Mouse (Mus musculus) embryonic facial prominence, embryonic 14.5 days (tissue): ENCODE measurements around the gene Rbms1. TPM values are rescaled to one million over a fixed set of nuclear protein-coding genes. Genes with fewer than 3 reads are reported as not detected.

Experiments used
- ATAC-seq: fragments of 200-750 bp; cut with Nextera tagmentation; 2 replicates; pipeline ENCODE4 v1.8.0; 2017; ENCODE audit warnings: low read depth, moderate number of reproducible peaks, moderate TSS enrichment
- DNase-seq: peaks from one replicate; pipeline ENCODE4 v3.0.0-alpha.2; 2015; ENCODE audit warnings: low spot score
- H3K27ac ChIP-seq: fragments of 300-500 bp; sonication (generic); replicated peaks from 2 replicates; pipeline ENCODE4 v1.5.1; 2014; ENCODE audit warnings: low read depth, mild to moderate bottlenecking, low read length, moderate library complexity
- H3K27me3 ChIP-seq: fragments of 300-500 bp; sonication (generic); replicated peaks from 2 replicates; pipeline ENCODE4 v1.6.1; 2014; ENCODE audit warnings: low read length; ENCODE audit not compliant: control insufficient read depth, insufficient read depth
- H3K36me3 ChIP-seq: fragments of 300-500 bp; sonication (generic); 2 replicates; pipeline ENCODE4 v1.6.1; 2014; ENCODE audit warnings: low read length, mixed read lengths; ENCODE audit not compliant: control insufficient read depth, insufficient read depth
- H3K4me1 ChIP-seq: fragments of 300-500 bp; sonication (generic); 2 replicates; pipeline ENCODE4 v1.6.1; 2014; ENCODE audit warnings: antibody characterized with exemption, low read length; ENCODE audit not compliant: control insufficient read depth, insufficient read depth
- H3K4me2 ChIP-seq: fragments of 300-500 bp; sonication (generic); 2 replicates; pipeline ENCODE4 v1.6.1; 2014; ENCODE audit warnings: low read depth, mild to moderate bottlenecking, low read length, moderate library complexity, mixed read lengths
- H3K4me3 ChIP-seq: fragments of 300-500 bp; sonication (generic); 2 replicates; pipeline ENCODE4 v1.5.1; 2014; ENCODE audit warnings: low read depth, mild to moderate bottlenecking, low read length
- H3K9ac ChIP-seq: fragments of 300-500 bp; sonication (generic); 2 replicates; pipeline ENCODE4 v1.6.1; 2014; ENCODE audit warnings: low read depth, mild to moderate bottlenecking, low read length, moderate library complexity, mixed read lengths
- H3K9me3 ChIP-seq: fragments of 300-500 bp; sonication (generic); 2 replicates; pipeline ENCODE4 v1.6.1; 2016; ENCODE audit warnings: low read length; ENCODE audit not compliant: control insufficient read depth
- WGBS: fragments of 180-500 bp; shearing (Covaris S2); extraction: QIAGEN DNeasy Blood & Tissue Kit; methylation state at CpG from one replicate; pipeline ENCODE4 v1.1.7; 2014; 5-methylcytosine and 5-hydroxymethylcytosine counted together
- polyA plus RNA-seq: library from polyadenylated mRNA; unstranded; fragments of >200 nt; fragmentation: Nextera tagmentation; extraction: Ambion mirVana; gene quantifications from 2 replicates; pipeline ENCODE4 v1.2.1, GENCODE M21; 2014

The Rbms1 gene
- polyA plus RNA-seq, 1 experiment from 2014 or later, result 101 TPM

- Histone ChIP-seq H3K4me1 (peaks cover 13% of the 10 kb centered on the region; the same call in 1 of the 2 replicates), H3K4me3 (peak overlapping the region; percentile 91), H3K36me3 (0 out of 2 replicates have a peak, but pooled peaks cover 5% of the 10 kb centered on the region), H3K9me3 (no peaks in the 10 kb centered on the region), H3K27ac (peak overlapping the region; percentile 96; the same call in 1 of the 2 replicates), H3K27me3 (no peaks in the 10 kb centered on the region), H3K9ac (peak overlapping the region; percentile 92), H3K4me2 (peak overlapping the region; percentile 69)
- DNase-seq (no peak), ATAC-seq (no peak)
- 30% methylated on average over 5 of the region's 5 CpGs for WGBS
Observed at GRCm38 (mm10) chr2:60961281-60961680, 1.7 kb downstream of the Rbms1 start.

- 63% methylated on average over 3 of the region's 3 CpGs for WGBS
- H3K27me3 ChIP-seq, result no peaks in the 10 kb centered on the region
- no peak overlapping the region for H3K9ac ChIP-seq
- DNase-seq (no peak), ATAC-seq (no peak)
- no peak overlapping the region for H3K4me2 ChIP-seq
- H3K4me3 ChIP-seq, result no peak overlapping the region
- no peaks in the 10 kb centered on the region for H3K36me3 ChIP-seq
- H3K4me1 ChIP-seq, result peaks cover 9% of the 10 kb centered on the region; the same call in 1 of the 2 replicates
- H3K27ac ChIP-seq, result no peak overlapping the region
- H3K9me3 ChIP-seq, result no peaks in the 10 kb centered on the region
Observed at GRCm38 (mm10) chr2:60948241-60948640, 14.8 kb downstream of the Rbms1 start.

- WGBS, result 88% methylated on average over 4 of the region's 4 CpGs
- no peak for ATAC-seq
Observed at GRCm38 (mm10) chr2:60947817-60948216, 15.2 kb downstream of the Rbms1 start.

GRCm38 (mm10) chr2:60940454-60940961 lies 22.5 kb downstream of the Rbms1 start:
- peak overlapping the region; percentile 14 for H3K4me3 ChIP-seq
- peak; percentile 96 for DNase-seq
- no peak overlapping the region for H3K9ac ChIP-seq
- no peaks in the 10 kb centered on the region for H3K27me3 ChIP-seq
- H3K4me1 ChIP-seq, result peaks cover 23% of the 10 kb centered on the region
- ATAC-seq, result peak; percentile 95
- no peaks in the 10 kb centered on the region for H3K9me3 ChIP-seq
- H3K4me2 ChIP-seq, result peak overlapping the region; percentile 50
- 12% methylated on average over 8 of the region's 8 CpGs for WGBS
- H3K36me3 ChIP-seq, result no peaks in the 10 kb centered on the region
- H3K27ac ChIP-seq, result peak overlapping the region; percentile 74

More at GRCm38 (mm10) chr2:60947817-60948216, 15.2 kb downstream of the Rbms1 start:
- H3K27me3 ChIP-seq, result no peaks in the 10 kb centered on the region
- no peak overlapping the region for H3K4me3 ChIP-seq
- no peak overlapping the region for H3K4me2 ChIP-seq
- peaks cover 9% of the 10 kb centered on the region; the same call in 1 of the 2 replicates for H3K4me1 ChIP-seq
- no peaks in the 10 kb centered on the region for H3K9me3 ChIP-seq
- H3K27ac ChIP-seq, result no peak overlapping the region
- H3K9ac ChIP-seq, result no peak overlapping the region
- no peaks in the 10 kb centered on the region for H3K36me3 ChIP-seq
- DNase-seq, result no peak

GRCm38 (mm10) chr2:60939957-60940356 lies 23.0 kb downstream of the Rbms1 start:
- no peaks in the 10 kb centered on the region for H3K36me3 ChIP-seq
- H3K27me3 ChIP-seq, result no peaks in the 10 kb centered on the region
- WGBS, result 58% methylated on average over 2 of the region's 2 CpGs
- peak overlapping the region; percentile 50 for H3K4me2 ChIP-seq
- DNase-seq, result no peak
- peaks cover 23% of the 10 kb centered on the region for H3K4me1 ChIP-seq
- peak overlapping the region; percentile 14 for H3K4me3 ChIP-seq
- peak overlapping the region; percentile 74 for H3K27ac ChIP-seq
- H3K9me3 ChIP-seq, result no peaks in the 10 kb centered on the region
- no peak overlapping the region for H3K9ac ChIP-seq
- no peak for ATAC-seq

- H3K27ac ChIP-seq, result no peak overlapping the region
- DNase-seq, result no peak
- no peak overlapping the region for H3K4me2 ChIP-seq
- H3K4me1 ChIP-seq, result peaks cover 23% of the 10 kb centered on the region
- no peaks in the 10 kb centered on the region for H3K9me3 ChIP-seq
- H3K27me3 ChIP-seq, result no peaks in the 10 kb centered on the region
- no peaks in the 10 kb centered on the region for H3K36me3 ChIP-seq
- no peak for ATAC-seq
- 81% methylated on average over 14 of the region's 14 CpGs for WGBS
- no peak overlapping the region for H3K9ac ChIP-seq
- no peak overlapping the region for H3K4me3 ChIP-seq
Observed at GRCm38 (mm10) chr2:60936910-60937309, 26.1 kb downstream of the Rbms1 start.

- ATAC-seq, result no peak
- WGBS, result 89% methylated on average over 5 of the region's 5 CpGs
Observed at GRCm38 (mm10) chr2:60928948-60929347, 34.0 kb downstream of the Rbms1 start.

GRCm38 (mm10) chr2:60927906-60928775 lies 34.9 kb downstream of the Rbms1 start:
- Histone ChIP-seq H3K36me3 (no peaks in the 10 kb centered on the region), H3K9me3 (no peaks in the 10 kb centered on the region), H3K4me3 (no peak overlapping the region), H3K27me3 (no peaks in the 10 kb centered on the region), H3K9ac (no peak overlapping the region), H3K27ac (no peak overlapping the region), H3K4me2 (no peak overlapping the region), H3K4me1 (peaks cover 23% of the 10 kb centered on the region)
- DNase-seq, result no peak
- ATAC-seq, result no peak
- WGBS, result 83% methylated on average over 8 of the region's 8 CpGs

More at GRCm38 (mm10) chr2:60928948-60929347, 34.0 kb downstream of the Rbms1 start:
- no peaks in the 10 kb centered on the region for H3K36me3 ChIP-seq
- H3K27me3 ChIP-seq, result no peaks in the 10 kb centered on the region
- H3K4me3 ChIP-seq, result no peak overlapping the region
- no peaks in the 10 kb centered on the region for H3K9me3 ChIP-seq
- H3K9ac ChIP-seq, result no peak overlapping the region
- no peak overlapping the region for H3K4me2 ChIP-seq
- peaks cover 15% of the 10 kb centered on the region for H3K4me1 ChIP-seq
- DNase-seq, result no peak
- H3K27ac ChIP-seq, result no peak overlapping the region
